Mouse (Mus musculus) ES-E14 (cell line): ENCODE data around the gene Dcbld1. TPM values are rescaled to one million over a fixed set of nuclear protein-coding genes. Genes with fewer than 3 reads are reported as not detected.
"Not testable (repeated sequence)": the region's sequence is repeated elsewhere in the genome, so short reads cannot be mapped to it uniquely, and the experiment has no call there.

Experiments used
- DNase-seq: peaks from one replicate; pipeline ENCODE4 v3.0.0-alpha.2; 2013; ENCODE audit warnings: low read depth, low spot score
- H3K27ac ChIP-seq: 2 replicates; pipeline ENCODE4 v1.5.1; 2012; ENCODE audit warnings: low read depth, mild to moderate bottlenecking, low read length, moderate library complexity, mixed read lengths; ENCODE audit not compliant: poor library complexity, insufficient read depth, severe bottlenecking
- H3K36me3 ChIP-seq: 2 replicates; pipeline ENCODE4 v1.6.1; 2012; ENCODE audit warnings: mild to moderate bottlenecking, low read length, moderate library complexity, mixed read lengths; ENCODE audit not compliant: control insufficient read depth, poor library complexity, insufficient read depth, severe bottlenecking
- H3K4me1 ChIP-seq, 2 experiments: fragments of 150-350 bp in 1 of 2; sonication (generic) in 1 of 2; 2 replicates each; pipeline ENCODE4 v1.6.1; 2012; ENCODE audit warnings: low read length in 2 of 2, mild to moderate bottlenecking in 1 of 2, mixed read lengths in 1 of 2; ENCODE audit not compliant: control insufficient read depth in 2 of 2, insufficient read depth in 2 of 2, poor library complexity in 1 of 2
- H3K4me3 ChIP-seq, 2 experiments: fragments of 150-350 bp in 1 of 2; sonication (generic) in 1 of 2; 2 replicates each; pipeline ENCODE4 v1.5.1; 2012; ENCODE audit warnings: low read length in 2 of 2, low read depth in 1 of 2, mild to moderate bottlenecking in 1 of 2, mixed read lengths in 1 of 2; ENCODE audit not compliant: insufficient read depth in 1 of 2, poor library complexity in 1 of 2, severe bottlenecking in 1 of 2
- H3K9ac ChIP-seq: 2 replicates; pipeline ENCODE4 v1.6.1; 2012; ENCODE audit warnings: low read depth, mild to moderate bottlenecking, low read length, mixed read lengths; ENCODE audit not compliant: poor library complexity, insufficient read depth, severe bottlenecking
- H3K9me3 ChIP-seq: fragments of 150-350 bp; sonication (generic); 2 replicates; pipeline ENCODE4 v1.6.1; 2012; ENCODE audit warnings: low read depth, mild to moderate bottlenecking, low read length; ENCODE audit not compliant: control insufficient read depth, insufficient read depth
- CHD2 ChIP-seq: IDR thresholded peaks from 2 replicates; pipeline ENCODE4 v1.6.1; 2014; ENCODE audit warnings: mild to moderate bottlenecking, low read depth, low read length, inconsistent platforms
- HCFC1 ChIP-seq: IDR thresholded peaks from 2 replicates; pipeline ENCODE4 v1.6.1; 2012; ENCODE audit warnings: low read length, inconsistent platforms, borderline replicate concordance; ENCODE audit not compliant: insufficient read depth
- MAFK ChIP-seq: IDR thresholded peaks from 2 replicates; pipeline ENCODE4 v1.6.1; 2014; ENCODE audit warnings: mild to moderate bottlenecking, low read depth, low read length, inconsistent platforms; ENCODE audit not compliant: insufficient read depth
- ZC3H11A ChIP-seq: IDR thresholded peaks from 2 replicates; pipeline ENCODE4 v1.6.1; 2012; ENCODE audit warnings: low read depth, mild to moderate bottlenecking, inconsistent platforms, low read length, borderline replicate concordance
- ZNF384 ChIP-seq: IDR thresholded peaks from 2 replicates; pipeline ENCODE4 v1.6.1; 2012; ENCODE audit warnings: low read depth, low read length, inconsistent platforms
- in situ Hi-C, 2 experiments: fragments of 600-800 bp; cut with MboI; formaldehyde crosslinking; loops; one replicate each; pipeline ENCODE4 v1.15.1; 2025; ENCODE audit warnings: low sequenced_read_pairs in 2 of 2, inconsistent platforms in 1 of 2; ENCODE audit not compliant: unreplicated experiment in 2 of 2
- total RNA-seq: library from RNA; depleted of rRNA; stranded (reverse); fragments of 300-350 nt; gene quantifications from 2 replicates; pipeline ENCODE4 v1.2.3, GENCODE M21; 2012

Dcbld1 gene
- total RNA-seq, 1 experiment, result 33.2 TPM

DNA sequence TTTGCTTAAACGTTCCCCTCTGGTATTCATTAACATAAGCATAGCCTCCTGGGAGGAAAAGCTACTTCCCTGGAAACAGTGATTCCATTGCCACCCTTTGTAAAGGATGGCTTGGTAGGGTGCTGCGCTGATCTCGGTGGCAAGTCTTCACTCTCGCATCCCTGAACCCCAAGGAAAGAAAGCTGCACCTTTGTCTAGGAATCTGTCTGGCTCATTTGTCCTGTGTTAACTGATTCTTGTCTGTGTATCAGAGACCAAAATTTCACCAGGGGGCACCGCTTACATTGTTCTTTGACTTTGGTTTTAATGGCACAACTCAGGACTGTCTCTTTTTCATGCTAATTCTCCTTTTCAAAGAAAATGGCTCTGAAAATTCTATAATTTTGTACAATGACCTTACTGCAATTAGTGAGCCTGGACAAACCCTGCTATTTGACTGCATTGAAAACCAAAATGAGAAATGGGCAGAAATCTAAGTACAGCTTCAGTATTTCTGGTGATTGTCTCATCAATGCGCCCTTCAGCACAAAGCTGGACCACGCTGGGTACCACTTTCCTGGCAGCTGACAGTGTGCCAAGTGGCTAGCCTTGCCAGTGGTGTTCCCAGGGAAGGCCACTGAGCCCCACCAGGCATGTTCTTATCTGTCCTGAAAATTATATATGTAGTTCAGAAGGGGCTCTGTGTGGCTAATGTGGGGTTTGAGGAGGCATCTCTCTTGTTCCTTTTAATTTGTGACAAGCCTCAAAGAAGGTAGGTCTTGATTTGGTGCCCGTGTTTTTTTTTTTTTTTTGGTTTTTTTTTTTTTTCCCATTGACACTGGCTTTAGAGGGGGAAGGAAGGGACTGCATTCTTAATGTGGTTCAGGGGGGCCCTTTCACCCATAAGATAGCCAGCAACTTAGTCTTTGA, 40.8 kb downstream of the Dcbld1 start:
- Histone ChIP-seq H3K9me3 (no peaks in the 10 kb centered on the region), H3K4me3 (no peak overlapping the region), H3K9ac (peak overlapping the region; percentile 59), H3K27ac (peak overlapping the region; percentile 99), H3K36me3 (no peaks in the 10 kb centered on the region), H3K4me1 (peaks cover 26 to 36% of the 10 kb centered on the region in 2 experiments)
- DNase-seq, result peak; percentile 79
- TF ChIP-seq CHD2 (peak; percentile 28; the same call in 1 of the 2 replicates), ZNF384 (peak; percentile 77), MAFK (no peak), ZC3H11A (no peak), HCFC1 (no peak)
- in situ Hi-C loops, result no loop called here

DNA sequence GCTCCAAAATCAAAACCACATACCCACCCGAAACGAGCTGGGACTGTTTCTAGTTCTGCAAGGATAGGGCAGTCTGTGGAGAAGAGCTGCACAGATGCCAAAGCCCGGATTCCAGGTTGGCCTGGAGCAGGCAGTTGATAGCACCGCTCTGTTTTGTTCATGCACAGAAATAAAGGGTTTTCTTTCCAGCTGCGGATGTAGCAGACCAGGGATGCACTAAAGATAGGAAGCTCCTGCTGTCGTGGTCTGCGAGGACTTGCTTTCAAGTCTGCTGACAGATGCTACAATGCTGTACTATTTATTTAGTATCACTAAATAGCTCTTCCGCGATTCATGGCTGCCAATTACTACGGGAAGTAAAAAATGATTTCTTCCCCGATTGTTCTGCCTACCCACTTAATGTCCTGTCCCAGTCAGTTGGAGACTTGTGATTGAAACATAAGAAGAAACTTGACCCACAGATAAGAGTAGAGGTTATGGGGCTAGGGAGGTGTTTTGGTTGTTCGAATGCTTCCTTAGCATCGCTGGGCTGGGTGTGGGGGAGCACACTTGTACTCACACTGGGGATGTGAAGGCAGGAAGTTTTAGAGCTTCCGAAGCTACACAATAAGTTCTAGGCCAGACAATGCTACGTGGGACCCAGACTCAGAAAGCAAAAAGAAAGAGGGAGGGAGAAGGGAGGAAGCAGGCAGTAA, 41.6 kb downstream of the Dcbld1 start:
- Histone ChIP-seq H3K27ac (peak overlapping the region; percentile 99), H3K4me1 (peaks cover 30 to 38% of the 10 kb centered on the region in 2 experiments)

GRCm38 (mm10) chr10:52276579-52276978, 43.2 kb downstream of the Dcbld1 start:
- Histone ChIP-seq H3K27ac (peak overlapping the region; percentile 49; the same call in 1 of the 2 replicates), H3K4me3 (no peak overlapping the region), H3K9ac (no peak overlapping the region), H3K9me3 (no peaks in the 10 kb centered on the region), H3K36me3 (no peaks in the 10 kb centered on the region), H3K4me1 (peaks cover 36 to 46% of the 10 kb centered on the region in 2 experiments)
- no peak for DNase-seq
- no peak for TF ChIP-seq MAFK
- no peak for TF ChIP-seq CHD2
- no peak for TF ChIP-seq ZC3H11A
- TF ChIP-seq ZNF384, result no peak
- TF ChIP-seq HCFC1, result no peak
- in situ Hi-C loops, result no loop called here

More for the DNA sequence above, 41.6 kb downstream of the Dcbld1 start:
- in situ Hi-C loops, result no loop called here
- Histone ChIP-seq H3K9me3 (no peaks in the 10 kb centered on the region), H3K36me3 (no peaks in the 10 kb centered on the region), H3K4me3 (0 out of 4 replicates have a peak overlapping the region, but pooled peaks of 1 of the 2 experiments have one; percentile 3), H3K9ac (peak overlapping the region; percentile 45; the same call in 1 of the 2 replicates)
- no peak for DNase-seq
- TF ChIP-seq ZNF384 (no peak), MAFK (no peak), ZC3H11A (no peak), CHD2 (no peak), HCFC1 (no peak)

- in situ Hi-C loops, result not testable (repeated sequence)
- H3K9ac ChIP-seq, result peak overlapping the region; percentile 79
Observed at GRCm38 (mm10) chr10:52277564-52277963, 44.1 kb downstream of the Dcbld1 start.

More at GRCm38 (mm10) chr10:52277564-52277963, 44.1 kb downstream of the Dcbld1 start:
- DNase-seq, H3K36me3 ChIP-seq, H3K9me3 ChIP-seq: not testable (repeated sequence)
- Histone ChIP-seq H3K4me3 (peak overlapping the region in 1 of 2 experiments; percentile 29; a peak in 2 of 4 replicates), H3K27ac (peak overlapping the region; percentile 99), H3K4me1 (peaks cover 40 to 43% of the 10 kb centered on the region in 2 experiments)
